Mouse (Mus musculus): Measurements from ENCODE around the gene Akap10. TPM values are rescaled to one million over a fixed set of nuclear protein-coding genes. Genes with fewer than 3 reads are reported as not detected.
"Not testable (repeated sequence)": the region's sequence is repeated elsewhere in the genome, so short reads cannot be mapped to it uniquely, and the experiment has no call there.

Gene Akap10
- total RNA-seq, 2 experiments from 2014 or later, result 13.9 to 15.1 TPM

DNA sequence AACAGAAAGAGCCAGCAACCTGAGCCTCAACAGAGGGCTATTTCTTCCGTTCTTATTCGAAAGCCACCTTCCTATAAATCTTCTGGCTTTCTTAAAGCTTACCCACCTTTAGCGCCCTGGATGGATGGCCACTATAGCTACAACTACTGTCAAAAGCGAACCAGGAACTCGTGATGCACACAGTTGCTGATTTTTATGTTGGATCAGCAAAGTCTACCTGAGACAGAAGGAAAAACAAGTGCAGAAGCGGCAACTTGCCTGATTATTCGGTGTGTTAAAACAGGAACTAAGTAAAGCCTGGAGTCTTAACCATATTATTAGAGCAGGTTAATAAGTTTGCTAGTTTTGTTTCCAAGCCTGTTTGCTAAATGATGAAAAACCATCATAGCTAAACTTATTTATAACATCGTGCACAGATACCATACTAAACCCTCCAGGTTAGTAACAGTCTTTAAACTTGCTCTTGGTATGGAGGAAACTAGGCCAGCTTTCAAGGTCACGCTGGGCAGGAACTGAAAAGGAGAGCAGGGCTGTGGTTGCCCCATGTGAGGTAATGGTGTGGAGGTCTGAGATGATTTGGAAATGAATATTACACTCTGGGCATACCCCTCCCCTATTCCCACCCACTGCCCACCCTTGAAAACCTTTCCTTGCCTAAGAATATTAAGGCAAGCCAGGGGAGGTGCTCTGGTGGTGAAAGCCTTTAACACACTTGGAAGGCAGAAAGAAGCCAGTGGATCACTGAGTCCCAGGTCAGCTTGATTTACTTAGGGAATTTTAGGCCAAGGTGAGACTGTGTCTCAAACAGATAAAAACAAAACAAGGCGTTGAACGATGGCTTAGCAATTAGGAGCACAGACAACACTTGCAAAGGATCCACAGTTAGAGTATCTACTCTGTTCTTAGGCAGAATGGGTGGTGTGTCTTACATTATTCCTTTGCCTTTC, 861 bp upstream of the Akap10 start:
- peak; percentile 10 to 35 for DNase-seq

DNA sequence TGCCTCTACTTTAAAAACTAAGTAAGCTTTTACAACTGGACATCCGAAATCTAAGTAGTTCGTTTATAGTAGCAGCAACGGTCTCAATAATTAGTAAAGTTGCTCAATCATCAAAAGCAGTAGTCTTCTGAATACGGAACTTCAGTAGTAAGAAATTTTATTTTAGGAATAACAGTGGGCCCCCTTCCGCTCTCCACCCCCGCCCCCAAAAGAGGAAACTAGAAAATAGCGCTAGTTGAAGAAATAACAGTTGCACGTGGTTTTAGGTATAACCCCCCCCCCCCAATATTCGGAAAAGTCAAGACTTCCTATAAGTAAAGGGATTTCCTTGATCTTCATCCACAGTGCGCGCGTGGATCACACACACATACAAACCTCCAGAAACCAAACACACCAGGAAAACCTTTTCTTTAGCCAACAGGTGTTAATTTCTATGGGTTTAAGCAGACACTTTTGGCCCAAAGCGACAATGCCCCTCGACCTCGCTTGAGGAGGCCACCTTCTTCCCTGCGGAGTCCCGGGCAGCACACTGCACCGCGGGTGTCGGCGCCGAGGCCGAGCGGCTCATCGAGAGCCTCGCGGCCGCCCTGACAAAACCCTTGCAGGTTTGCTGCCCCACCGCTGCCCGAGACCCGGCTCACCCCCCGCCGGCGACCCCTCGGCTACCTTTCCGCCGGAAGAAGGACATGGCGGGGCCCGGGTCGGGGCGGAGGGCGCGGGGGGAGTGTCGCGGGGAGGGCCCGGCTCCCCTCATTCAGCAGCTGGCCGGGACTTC, 542 bp downstream of the Akap10 start:
- no peak for DNase-seq

DNA sequence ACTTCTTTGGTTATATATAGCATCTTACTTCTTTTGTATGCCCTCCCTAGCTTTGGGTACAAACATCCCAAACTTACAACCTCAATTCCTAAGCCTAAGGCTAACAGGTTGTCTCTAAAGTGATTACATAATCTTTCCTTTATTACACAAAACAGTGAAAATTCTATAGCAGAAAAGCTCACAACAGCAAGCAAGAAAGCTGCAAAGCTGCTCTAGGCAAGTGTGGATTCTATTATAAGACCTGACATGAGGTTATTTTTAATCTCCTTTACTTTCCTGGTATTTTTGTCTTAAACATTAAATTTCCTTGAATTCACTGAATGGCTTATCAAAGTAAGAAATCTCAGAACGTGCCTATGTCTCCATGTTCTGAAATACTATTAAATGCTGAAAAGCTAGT, 6.7 kb downstream of the Akap10 start:
- no peak for DNase-seq

DNA sequence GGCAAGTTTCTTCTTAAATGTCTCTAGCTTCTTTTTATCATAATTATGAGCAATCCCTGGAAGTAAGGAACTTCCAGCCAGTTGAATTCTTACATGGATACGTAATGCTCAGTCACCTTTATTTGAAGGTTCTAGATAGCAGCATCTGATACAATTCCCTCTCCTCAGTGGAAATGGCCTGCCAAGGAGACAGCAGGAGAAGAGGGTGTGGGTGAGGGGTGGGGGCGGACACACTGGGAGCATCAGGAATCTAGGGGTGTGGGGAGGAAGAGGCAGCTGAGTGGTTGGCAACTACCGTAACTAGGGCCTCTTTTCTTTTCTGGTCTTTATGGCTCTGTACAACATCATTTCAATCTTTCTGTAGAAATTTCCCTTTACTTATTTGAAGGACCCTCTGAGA, 10.3 kb downstream of the Akap10 start:
- DNase-seq, result no peak

DNA sequence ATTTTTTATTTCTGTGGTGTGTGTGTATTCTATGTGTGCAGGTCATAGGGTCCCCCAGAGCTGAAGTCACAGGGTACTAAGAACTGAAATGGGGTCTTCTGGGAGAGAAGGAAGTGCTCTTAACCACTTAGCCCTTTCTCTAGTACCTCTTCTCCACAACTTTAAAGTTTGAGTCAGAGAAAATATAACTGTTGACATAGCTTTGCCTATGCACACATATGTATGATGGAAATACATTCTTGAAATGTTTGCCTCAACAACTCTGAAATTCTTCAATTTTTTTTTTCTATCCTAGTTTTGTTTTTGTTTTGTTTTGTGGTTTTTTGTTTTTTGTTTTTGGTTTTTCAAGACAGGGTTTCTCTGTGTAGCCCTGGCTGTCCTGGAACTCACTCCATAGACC, 21.7 kb downstream of the Akap10 start:
- no peak for DNase-seq

DNA sequence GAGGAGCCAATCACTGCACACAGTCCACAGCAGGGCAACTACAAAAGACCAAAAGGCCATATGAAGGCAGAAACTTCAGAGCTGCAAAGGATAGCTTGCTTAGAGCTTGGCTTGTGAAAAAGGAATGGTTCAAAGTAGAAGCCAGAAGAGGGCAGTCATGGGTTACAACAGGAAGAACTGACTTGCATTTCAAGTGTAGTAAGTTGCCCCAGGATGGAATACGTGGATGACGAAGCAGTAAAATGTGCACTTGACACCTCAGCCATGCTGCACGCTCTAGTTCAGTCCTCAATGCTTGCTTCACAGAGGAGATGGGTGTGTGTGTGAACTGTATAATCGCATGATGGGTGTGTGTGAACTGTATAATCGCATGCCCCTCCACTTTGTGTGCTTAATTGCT, 47.9 kb downstream of the Akap10 start:
- no peak for DNase-seq

- DNase-seq, result no peak
Measured at GRCm38 (mm10) chr11:61879921-61880320, 50.1 kb downstream of the Akap10 start.

GRCm38 (mm10) chr11:61871881-61872280, 58.2 kb downstream of the Akap10 start:
- DNase-seq, result no peak

DNA sequence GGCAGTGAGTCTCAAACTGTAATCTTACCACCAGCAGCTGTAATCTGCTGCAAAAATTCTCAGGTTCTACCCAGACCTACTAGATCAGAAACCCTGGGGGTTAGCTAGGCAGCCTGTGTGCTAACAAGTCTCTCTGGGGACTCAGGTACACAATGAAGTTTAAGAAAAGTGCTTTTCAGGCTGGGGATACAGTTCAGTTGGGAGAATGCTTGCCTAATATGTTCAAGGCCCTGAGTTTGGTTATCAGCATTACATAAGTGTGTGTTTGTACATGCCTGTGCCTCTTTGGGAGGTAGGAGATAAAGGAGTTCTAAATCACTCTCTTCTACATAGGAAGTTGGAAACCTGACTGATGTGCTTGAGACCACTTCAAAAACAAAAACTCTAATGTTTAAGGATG, 63.2 kb downstream of the Akap10 start:
- DNase-seq, result no peak

GRCm38 (mm10) chr11:61861781-61862547, 68.1 kb downstream of the Akap10 start:
- no peak for DNase-seq

DNA sequence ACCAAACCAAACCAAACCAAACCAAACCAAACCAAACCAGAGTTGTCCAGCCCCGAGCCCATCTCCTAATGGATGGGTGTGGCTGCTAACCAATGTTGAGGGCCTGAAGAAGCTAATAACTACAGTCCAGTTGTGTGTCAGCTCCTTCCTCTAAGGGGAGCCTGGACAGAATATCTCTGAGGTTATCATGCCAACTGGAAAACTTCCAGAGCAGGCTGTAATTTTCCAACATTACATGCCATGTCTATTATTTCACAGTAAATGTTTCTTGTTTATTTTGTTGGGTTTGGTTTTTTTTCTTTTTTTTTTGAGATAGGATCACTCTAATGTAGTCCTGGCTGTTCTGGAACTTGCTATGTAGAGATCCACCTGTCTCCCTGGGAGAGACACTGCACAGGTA, 70.7 kb downstream of the Akap10 start:
- DNase-seq, result no peak

- DNase-seq, result no peak
Measured at GRCm38 (mm10) chr11:61855539-61855938, 74.5 kb downstream of the Akap10 start.

- peak; percentile 91 to 93 for DNase-seq
Measured at GRCm38 (mm10) chr11:61854988-61855411, 75.1 kb downstream of the Akap10 start, which contains the start of gene Ulk2. Gene Ulk2, minus strand, starts transcription at chr11:61855073.

GRCm38 (mm10) chr11:61854211-61854987, 75.7 kb downstream of the Akap10 start:
- peak; percentile 89 to 90 for DNase-seq

- DNase-seq, result no peak
Measured at GRCm38 (mm10) chr11:61853659-61854058, 76.4 kb downstream of the Akap10 start.

DNA sequence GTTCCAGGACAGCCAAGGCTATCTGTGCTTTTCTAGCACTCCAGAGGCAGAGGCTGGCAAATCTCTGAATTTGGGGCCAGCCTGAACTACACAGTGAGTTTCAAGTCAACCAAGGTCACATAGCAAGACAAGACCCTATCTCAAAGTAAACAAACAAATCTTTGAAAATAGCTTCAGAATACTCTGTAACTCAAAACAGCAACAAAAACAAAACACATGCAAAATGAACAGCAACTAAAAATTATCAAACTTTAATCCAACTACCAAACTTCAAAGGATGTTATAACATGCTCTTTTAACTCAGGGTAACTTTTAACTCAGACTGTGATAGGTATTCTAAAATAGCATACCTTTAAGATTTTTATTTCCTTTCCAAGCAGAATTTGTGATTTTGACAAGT, 77.1 kb downstream of the Akap10 start:
- no peak for DNase-seq

DNA sequence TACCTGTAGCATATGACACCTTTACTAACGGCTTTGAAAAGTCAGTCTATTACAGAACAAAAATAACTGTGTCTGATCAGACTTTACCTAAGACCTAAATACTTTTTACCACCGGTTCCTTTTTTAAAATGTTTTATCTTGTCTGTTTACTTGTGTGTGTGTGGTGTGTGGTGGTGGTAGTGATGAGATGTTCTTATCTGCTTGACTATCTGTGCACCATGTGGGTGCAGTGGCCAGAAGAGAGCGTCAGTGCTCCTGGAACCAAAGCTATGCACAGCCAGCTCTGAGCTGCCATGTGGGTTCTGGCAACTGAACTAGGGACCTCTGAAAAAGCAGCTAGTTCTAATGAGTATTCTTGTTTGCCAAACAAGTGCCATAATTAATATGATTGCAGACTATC, 78.9 kb downstream of the Akap10 start:
- DNase-seq, result no peak

GRCm38 (mm10) chr11:61840663-61841062, 89.4 kb downstream of the Akap10 start:
- not testable (repeated sequence) for DNase-seq

GRCm38 (mm10) chr11:61839940-61840339, 90.1 kb downstream of the Akap10 start:
- no peak for DNase-seq

DNA sequence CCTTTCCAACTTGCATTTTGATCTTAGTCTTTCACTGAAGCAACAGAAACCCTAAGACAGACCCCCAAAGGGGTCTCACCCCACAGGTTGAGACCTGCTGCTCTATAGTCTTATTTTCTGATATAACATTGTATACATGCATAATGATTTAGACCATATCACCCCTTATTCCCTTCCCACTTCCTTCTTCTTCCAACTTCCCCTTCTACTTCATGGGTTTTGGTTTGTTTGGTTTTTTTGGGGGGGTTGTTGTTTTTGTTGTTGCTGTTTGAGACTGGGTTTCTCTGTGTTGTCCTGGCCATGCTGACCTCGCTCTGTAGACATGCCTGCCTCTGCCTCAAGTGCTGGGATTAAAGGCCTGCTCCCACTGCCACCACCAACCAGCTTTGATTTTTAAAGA, 90.9 kb downstream of the Akap10 start:
- no peak for DNase-seq
